Mouse (Mus musculus) v-Abl transformed pro-B cells (cell line): ENCODE measurements around the gene Vmn1r170.
"Not testable (repeated sequence)": the region's sequence is repeated elsewhere in the genome, so short reads cannot be mapped to it uniquely, and the experiment has no call there.

Experiments
- in situ Hi-C, 2 experiments: fragments of 400-800 bp; cut with MboI; formaldehyde crosslinking; loops; one replicate each; pipeline ENCODE4 v1.15.1; 2025; ENCODE audit not compliant: unreplicated experiment in 2 of 2

Vmn1r170 gene

DNA sequence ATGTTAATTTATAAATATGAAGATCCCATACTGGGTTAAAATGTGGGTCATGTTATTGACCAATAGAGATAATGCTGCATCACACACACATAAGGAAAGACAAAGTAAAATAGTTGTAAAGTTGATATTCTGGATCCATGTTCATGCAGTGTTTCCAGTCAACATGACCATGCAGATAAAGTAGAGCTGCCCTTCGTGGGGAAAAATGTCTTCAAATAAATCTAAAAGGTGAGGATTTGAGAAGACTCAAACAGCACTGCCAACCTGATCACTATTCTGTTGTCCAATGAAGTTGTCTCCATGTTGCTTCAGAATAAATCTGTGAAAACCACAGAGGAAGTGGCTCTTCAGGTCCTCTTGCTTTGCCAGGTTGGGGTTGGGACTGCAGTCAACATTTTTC, at the start of gene Vmn1r170:
Gene Vmn1r170, plus strand, starts transcription at position 301 of the 400 bp plus-strand sequence.
- in situ Hi-C loops = not testable (repeated sequence)

DNA sequence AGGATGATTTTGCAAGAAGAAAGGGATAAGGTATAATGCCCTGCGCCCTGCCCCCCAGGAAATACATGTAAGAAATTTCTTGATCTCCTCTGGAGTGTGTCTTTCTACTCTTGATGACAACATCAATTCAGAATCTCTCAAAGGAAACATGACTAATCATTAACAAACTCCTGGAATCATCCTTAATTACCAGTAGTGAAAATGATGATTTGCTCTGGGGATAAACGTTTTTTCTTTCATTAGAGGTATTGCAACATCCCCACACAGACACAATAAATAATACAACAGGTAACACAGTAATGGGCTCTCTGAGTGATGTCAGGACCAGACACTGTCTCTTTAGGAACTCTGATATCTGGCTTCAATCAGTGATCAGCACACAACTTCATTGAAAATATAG, 30.7 kb upstream of the Vmn1r170 start, which contains the start of gene Vmn1r169:
Gene Vmn1r169, plus strand, starts transcription at position 301 of the 400 bp plus-strand sequence.
- in situ Hi-C loops = not testable (repeated sequence)

- in situ Hi-C loops = no loop called here
Measured at GRCm38 (mm10) chr7:23630422-23630821, 24.4 kb downstream of the Vmn1r170 start, which contains the start of gene Vmn1r171. TSS of gene Vmn1r171 (plus strand) at chr7:23630722.
